Mouse (Mus musculus): ENCODE data around the gene Rsrc1. TPM values are rescaled to one million over a fixed set of nuclear protein-coding genes. Genes with fewer than 3 reads are reported as not detected.

The Rsrc1 gene
- polyA plus RNA-seq, 1 experiment from 2014 or later, result 33.8 TPM

DNA sequence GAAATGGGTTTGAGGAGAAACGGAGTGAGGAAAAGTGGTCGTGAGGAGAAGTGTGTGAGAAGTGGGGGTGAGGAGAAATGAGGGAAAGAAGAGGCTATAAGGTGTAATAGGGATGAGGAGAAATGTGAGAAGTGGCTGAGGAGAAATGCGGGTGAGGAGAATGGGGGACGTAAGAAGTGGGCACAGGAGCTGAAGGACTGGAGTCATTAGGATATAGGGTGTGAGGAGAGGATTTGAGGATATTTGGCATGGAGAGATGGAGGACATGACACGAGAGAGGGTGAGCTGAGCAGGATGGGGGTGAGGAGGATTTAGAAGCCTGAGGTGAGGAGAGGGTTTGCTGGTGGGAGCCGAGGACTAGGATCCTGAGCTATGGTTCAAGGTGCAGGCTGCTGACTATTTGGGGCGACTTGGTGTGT lies 393.2 kb downstream of the Rsrc1 start:
- no peaks in the 10 kb centered on the region for H3K36me3 ChIP-seq (ENCODE audit: control insufficient read depth, insufficient read depth, low read length)
- H3K27ac ChIP-seq (ENCODE audit: low read depth, low read length), result no peak overlapping the region
- H3K4me3 ChIP-seq (ENCODE audit: low read depth, low read length), result peak overlapping the region; percentile 56
- WGBS (ENCODE audit: insufficient replicate concordance), result 34% methylated on average over 7 of the region's 7 CpGs
- H3K4me1 ChIP-seq (ENCODE audit: control insufficient read depth, insufficient read depth, low read length), result peaks cover 3% of the 10 kb centered on the region; the same call in 1 of the 2 replicates
- ATAC-seq (replicated peaks; ENCODE audit: insufficient number of reproducible peaks, low FRiP score, low TSS enrichment), result no peak
- no peaks in the 10 kb centered on the region for H3K27me3 ChIP-seq (ENCODE audit: control insufficient read depth, insufficient read depth, low read length)
- peak overlapping the region; percentile 87 for H3K4me2 ChIP-seq
- H3K9ac ChIP-seq (ENCODE audit: low read depth, low read length), result peak overlapping the region; percentile 69
- no peaks in the 10 kb centered on the region for H3K9me3 ChIP-seq (replicated peaks; ENCODE audit: control insufficient read depth, low read length)

DNA sequence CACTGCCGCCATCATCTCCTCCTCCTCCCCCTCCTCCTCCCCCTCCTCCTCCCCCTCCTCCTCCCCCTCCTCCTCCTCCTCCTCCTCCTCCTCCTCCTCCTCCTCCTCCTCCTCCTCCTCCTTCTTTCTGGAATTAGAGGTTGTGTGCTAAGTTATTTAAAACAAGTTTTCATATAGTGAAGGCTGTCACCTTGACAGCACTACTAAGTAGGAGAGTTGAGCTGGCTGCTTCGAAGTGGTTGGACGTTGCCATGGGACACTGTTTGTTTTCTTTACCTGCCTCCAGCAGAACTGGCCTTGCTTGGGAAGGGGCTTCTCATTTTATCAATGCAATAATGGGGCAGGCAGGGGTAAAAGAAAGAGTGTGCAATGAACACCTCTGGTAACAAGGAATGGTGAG lies 393.9 kb downstream of the Rsrc1 start, which contains the start of gene Gm17402:
Gm17402 (minus strand) TSS at position 101 of the 400 bp plus-strand sequence.
- 38% methylated on average over 3 of the region's 3 CpGs for WGBS (ENCODE audit: insufficient replicate concordance)
- Histone ChIP-seq H3K4me2 (peak within 1 kb of the TSS; percentile 87), H3K36me3 (ENCODE audit: control insufficient read depth, insufficient read depth, low read length) (no peaks in the 10 kb centered on the region), H3K27me3 (ENCODE audit: control insufficient read depth, insufficient read depth, low read length) (no peaks in the 10 kb centered on the region), H3K4me1 (ENCODE audit: control insufficient read depth, insufficient read depth, low read length) (peaks cover 3% of the 10 kb centered on the region; the same call in 1 of the 2 replicates), H3K9ac (ENCODE audit: low read depth, low read length) (peak within 1 kb of the TSS; percentile 69), H3K27ac (ENCODE audit: low read depth, low read length) (no peak within 1 kb of the TSS), H3K4me3 (ENCODE audit: low read depth, low read length) (peak within 1 kb of the TSS; percentile 56), H3K9me3 (replicated peaks; ENCODE audit: control insufficient read depth, low read length) (no peaks in the 10 kb centered on the region)
- ATAC-seq (replicated peaks; ENCODE audit: insufficient number of reproducible peaks, low FRiP score, low TSS enrichment), result no peak

DNA sequence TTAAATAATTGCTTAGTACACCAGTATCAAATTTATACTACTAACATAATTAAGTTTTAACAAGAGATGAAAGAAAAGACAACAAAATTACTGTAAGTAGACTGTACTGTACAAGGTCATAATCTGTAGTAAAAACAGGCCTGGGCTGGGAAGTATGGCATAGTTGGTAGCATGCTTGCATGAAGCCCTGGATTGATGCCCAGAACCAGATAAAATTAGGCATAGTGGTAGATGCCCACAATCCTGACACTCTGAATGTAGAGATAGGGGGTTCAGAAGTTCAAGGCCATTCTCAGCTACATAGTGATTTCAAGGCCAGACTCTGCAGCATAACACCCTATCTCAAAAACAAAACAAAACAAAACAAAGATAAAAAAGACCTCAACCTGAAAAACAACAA lies 397.0 kb downstream of the Rsrc1 start:
- H3K4me1 ChIP-seq (ENCODE audit: control insufficient read depth, insufficient read depth, low read length), result no peaks in the 10 kb centered on the region; the same call in 1 of the 2 replicates

More for the DNA sequence above, 397.0 kb downstream of the Rsrc1 start:
- no peaks in the 10 kb centered on the region for H3K36me3 ChIP-seq (ENCODE audit: control insufficient read depth, insufficient read depth, low read length)
- no peak overlapping the region for H3K9ac ChIP-seq (ENCODE audit: low read depth, low read length)
- H3K27me3 ChIP-seq (ENCODE audit: control insufficient read depth, insufficient read depth, low read length), result no peaks in the 10 kb centered on the region
- ATAC-seq (replicated peaks; ENCODE audit: insufficient number of reproducible peaks, low FRiP score, low TSS enrichment), result no peak
- no peaks in the 10 kb centered on the region for H3K9me3 ChIP-seq (replicated peaks; ENCODE audit: control insufficient read depth, low read length)
- H3K27ac ChIP-seq (ENCODE audit: low read depth, low read length), result no peak overlapping the region
- no peak overlapping the region for H3K4me2 ChIP-seq
- H3K4me3 ChIP-seq (ENCODE audit: low read depth, low read length), result no peak overlapping the region

Other genes with a start within 250 kb of the Rsrc1 start
- 11.9 and 13.3 TPM in 2 replicates for gene Shox2, start 381 bp downstream of the Rsrc1 start, polyA plus RNA-seq (2014; fragmentation: Nextera tagmentation; extraction: Ambion mirVana)

Measured in heart, embryonic 11.5 days (tissue).